Mouse (Mus musculus): ENCODE measurements around the gene Pde3b.
A peak's percentile ranks its signal among the peaks of the same experiment; 100 is the strongest.
"Not testable (repeated sequence)": the region's sequence is repeated elsewhere in the genome, so short reads cannot be mapped to it uniquely, and the experiment has no call there.

The Pde3b gene

DNA sequence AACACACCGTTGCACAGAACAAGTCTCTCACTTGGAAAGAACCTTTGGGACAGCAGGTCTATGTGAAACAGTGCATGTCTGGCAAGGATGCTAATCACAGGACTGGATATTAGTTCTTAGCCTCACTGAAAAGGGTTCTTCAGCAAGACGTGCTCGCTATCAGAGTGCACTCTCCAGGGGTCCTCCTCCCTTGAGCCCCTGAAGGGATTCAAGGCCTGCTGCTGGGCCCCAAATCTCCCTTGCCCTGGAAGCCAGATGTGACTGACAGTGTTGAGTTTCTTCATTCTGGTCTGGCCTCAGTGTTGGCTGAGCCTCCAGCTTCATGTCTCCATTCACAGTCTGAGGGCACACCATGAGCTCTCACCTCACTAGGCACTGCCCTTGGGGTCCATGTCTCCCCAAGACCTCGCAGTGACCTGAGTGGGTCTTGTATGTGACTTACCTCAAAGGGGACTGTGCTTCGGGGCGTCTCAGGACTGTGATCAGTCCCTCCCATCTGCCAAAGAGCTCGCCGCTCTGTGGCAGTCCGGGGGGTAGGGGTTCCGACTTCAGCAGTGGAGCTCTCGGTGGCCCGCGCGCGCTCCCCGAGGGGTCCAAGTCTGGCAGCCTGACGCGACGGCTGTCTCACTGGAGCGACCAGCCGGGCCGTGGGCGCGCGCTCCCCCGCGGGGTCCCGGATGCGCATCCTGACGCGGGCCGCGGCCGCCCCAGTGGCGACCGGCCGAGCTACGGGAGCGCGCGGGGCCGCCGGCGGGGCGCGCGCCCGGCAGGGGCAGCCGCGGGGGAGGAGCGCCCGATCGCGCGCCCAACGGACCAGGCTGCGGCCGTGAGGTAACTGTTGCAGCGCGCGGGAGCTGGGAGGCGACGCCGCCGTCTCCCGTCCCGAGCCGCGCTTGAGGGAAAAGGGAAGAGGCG is at the start of gene Pde3b:
Gene Pde3b (plus strand): TSS at position 861 of the 915 bp plus-strand sequence.
- DNase-seq (ENCODE audit: low spot score in 2 of 2), result peak; percentile 36 to 53

DNA sequence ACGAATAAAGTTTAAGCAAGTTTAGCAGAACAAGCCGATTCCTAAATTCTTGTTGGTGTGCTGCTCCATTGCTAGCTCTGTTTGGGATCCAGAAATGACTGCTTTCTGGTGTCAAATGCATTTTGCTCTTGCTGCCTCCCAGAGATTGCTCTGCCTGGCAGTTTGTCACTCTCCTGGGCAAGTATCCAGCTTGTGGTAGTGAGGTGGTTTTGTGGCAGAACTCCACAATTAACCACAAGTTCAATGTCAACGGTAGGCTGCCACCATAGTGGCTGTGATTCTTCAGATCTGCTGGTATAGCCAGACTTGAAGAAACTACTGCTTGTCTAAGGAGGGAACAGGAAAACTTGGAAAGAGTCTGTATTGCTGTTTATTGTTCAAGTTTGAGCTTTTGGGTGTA is 13.0 kb upstream of the Pde3b start:
- no peak for DNase-seq (ENCODE audit: low spot score in 2 of 2)

DNA sequence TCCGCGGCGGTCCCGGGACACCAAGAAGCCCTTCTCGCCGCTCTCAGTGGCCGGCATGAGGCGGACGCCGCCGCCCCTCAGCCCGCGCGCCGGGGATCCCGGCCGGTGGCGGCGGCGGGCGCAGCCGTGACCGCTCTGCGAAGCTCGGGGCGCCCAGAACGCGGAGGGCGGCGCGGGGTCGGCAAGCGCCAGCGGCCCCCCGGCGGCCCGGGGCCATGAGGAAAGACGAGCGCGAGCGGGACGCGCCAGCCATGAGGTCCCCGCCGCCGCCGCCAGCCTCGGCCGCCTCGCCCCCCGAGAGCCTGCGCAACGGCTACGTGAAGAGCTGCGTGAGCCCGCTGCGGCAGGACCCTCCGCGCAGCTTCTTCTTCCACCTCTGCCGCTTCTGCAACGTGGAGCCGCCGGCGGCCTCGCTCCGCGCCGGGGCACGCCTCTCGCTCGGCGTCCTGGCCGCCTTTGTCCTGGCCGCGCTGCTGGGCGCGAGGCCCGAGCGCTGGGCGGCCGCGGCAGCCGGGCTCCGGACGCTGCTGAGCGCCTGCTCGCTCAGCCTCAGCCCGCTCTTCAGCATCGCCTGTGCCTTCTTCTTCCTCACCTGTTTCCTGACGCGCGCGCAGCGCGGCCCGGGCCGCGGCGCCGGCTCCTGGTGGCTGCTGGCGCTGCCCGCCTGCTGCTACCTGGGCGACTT is 397 bp downstream of the Pde3b start:
- DNase-seq (ENCODE audit: low spot score in 2 of 2), result peak; percentile 53 to 54

DNA sequence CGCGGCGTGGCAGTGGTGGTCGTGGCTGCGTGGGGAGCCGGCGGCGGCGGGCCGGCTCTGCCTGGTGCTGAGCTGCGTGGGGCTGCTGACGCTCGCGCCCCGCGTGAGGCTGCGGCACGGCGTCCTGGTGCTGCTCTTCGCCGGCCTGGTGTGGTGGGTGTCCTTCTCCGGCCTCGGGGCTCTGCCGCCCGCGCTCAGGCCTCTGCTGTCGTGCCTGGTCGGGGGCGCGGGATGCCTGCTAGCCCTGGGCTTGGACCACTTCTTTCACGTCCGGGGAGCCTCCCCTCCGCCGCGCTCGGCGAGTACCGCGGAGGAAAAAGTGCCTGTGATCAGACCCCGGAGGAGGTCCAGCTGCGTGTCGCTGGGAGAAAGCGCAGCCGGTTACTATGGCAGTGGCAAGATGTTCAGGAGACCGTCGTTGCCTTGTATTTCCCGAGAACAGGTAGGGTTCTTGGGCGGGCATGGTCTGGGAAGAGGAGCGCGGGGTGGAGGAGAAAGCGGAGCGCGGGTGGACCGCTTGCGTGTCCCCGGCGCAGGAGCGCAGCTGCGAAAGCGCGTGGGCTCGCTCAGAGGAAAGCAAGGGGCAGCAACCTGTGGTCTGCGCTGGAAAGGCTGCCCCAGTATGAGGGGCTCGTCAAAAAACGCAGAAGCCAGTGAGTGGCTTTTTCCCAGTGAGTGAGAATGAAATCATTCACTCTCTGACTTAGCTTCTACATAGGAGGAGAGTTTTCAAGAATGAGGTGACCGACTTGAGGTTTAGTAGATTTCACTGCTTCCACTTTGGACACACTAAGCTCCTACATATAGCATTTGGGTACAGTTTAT is 1.2 kb downstream of the Pde3b start:
- peak; percentile 51 to 58 for DNase-seq (ENCODE audit: low spot score in 2 of 2)

DNA sequence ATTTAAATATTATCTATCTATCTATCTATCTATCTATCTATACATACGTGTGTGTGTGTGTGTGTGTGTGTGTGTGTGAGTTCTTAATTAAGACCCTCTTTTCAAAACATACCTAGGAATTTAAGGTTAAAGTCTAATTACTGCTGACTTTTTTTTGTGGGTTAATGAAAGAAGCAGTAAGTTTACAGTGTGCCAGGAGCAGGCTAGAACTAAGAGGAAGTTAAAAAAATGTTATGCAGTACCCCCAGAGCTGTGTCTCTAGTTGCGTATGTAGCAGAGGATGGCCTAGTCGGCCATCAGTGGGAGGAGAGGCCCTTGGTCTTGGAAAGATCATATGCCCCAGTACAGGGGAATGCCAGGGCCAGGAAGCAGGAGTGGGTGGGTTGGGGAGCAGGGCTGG is 4.2 kb downstream of the Pde3b start:
- DNase-seq (ENCODE audit: low spot score in 2 of 2), result not testable (repeated sequence)

DNA sequence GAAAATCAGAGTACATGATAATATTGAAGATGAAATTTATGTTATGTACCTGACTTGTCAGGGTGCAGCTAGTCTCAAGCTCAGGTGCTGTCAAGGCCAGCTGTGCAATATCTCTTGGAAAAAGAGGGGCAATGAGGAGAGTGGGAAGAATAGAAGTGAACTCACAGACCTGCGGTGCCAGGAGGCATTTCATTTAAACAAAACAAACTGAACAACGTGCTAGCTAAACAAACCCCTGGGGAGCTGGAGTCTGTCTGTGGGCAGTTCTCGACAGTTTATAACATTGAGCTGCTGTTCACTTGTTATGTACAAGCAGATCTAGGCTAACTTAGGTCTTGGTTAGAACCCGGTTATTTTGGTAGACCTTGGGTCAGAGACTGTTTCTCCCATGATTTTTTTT is 5.8 kb downstream of the Pde3b start:
- no peak for DNase-seq (ENCODE audit: low spot score in 2 of 2)

DNA sequence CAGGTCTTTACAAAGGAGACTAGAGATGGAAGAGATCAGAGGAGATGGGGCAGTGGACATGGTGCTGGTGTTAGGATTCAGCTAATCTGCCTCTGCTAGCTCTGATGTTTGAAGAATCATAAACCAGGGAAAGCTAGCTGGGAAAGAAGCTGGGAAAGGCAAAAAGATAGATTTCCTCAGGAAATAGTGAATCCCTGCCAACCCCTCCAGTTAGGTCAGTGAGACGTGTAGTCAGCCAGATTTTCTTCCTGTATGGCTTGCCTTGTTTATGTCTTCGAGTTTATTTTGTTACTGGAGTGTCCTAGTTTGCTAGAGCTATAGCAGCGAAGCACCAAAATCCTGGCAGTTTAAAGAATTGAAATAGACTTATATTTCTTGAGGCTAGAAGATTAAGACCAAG is 7.1 kb downstream of the Pde3b start:
- no peak for DNase-seq (ENCODE audit: low spot score in 2 of 2)

DNA sequence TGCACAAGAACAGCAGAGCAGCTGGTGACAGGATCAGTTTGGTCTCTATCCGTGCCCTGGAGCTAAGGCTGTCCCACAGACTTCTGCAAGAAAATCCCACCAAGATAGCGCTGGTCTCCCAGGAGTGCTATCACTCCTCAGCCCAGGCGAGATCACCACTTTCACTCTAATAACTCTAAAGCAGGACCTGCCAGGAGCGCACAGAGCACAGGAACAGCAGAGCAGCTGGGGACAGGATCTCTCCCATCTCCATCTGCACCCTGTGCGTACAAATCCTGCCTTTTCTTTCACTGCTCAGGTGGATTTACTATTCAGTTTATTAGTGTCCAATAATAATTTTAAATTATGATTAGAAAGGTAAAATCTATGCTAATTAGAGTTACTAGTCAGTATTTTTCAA is 14.7 kb downstream of the Pde3b start:
- no peak for DNase-seq (ENCODE audit: low spot score in 2 of 2)

DNA sequence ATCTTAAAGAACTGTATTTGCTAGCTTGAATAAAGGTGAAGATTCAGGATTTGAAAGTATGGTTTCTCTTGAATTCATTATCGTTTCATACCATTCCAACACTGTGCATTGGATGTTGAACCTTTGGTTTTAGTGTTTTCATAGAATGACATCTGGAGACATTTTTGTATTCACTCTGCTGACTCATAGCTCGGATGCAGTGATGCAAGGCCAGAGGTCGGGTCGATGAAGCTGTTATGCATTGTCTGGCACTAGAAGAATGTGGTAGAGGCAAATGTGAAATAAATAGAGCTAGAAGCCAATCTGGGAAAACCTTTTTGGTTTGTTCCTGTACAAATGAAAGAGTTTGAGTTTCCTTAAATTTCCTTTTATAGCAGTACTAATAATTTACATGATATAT is 16.9 kb downstream of the Pde3b start:
- no peak for DNase-seq (ENCODE audit: low spot score in 2 of 2)

DNA sequence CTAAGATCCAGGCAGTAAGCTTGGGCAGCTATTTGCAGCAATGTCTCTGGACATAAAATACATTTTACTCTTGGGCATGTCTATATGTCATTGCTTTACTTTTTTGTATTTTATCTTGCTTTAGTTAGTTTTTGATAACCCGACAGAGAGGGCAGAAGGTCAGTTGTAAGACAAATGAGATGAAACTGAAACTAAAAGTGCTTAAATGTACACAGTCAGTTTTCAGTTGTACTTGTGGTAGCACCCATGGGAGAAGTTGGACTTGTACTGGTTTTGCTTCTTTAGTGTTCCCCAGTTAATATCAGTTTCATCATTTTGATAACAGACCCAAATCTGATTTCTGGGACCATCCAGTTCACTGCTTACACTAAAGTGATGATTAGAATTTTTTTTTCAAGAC is 24.6 kb downstream of the Pde3b start:
- DNase-seq (ENCODE audit: low spot score in 2 of 2), result no peak

DNA sequence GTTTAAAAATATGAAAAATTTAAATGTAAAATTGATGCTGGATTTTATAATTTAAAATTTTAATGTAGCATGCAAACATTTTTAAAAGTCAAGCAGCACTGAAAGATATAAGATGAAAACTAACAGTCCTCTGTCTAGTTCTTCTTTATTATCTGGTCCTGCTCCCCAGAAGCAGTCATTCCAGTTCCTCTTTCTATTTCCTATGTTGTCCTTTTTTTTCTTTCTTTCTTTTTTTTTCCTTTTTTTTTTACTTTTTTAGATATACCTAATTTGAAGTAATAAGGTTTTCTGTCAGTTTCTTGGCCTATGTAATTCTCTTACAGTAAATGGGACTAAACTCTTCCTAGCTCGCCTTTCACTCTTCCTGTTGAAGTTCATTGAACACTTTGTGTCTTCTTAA is 25.4 kb downstream of the Pde3b start:
- DNase-seq (ENCODE audit: low spot score in 2 of 2), result no peak

DNA sequence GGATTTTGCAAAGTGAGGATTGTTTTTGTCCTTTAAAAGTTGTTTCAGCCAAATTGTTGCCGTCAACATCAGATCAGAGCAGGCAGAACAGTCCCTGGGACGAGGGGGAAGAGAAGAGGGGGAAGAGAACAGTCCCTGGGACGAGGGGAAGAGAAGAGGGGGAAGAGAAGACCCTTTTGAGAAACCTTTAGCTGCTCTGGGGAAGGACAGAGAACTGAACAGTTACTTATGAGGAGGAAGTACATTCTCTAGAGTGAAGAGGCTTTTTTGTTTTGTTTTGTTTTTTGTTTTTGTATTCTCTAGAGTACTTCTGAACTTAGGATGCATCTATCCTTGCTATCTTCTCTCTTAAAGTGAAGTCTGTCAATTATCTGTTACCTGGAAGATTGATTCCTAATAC is 37.8 kb downstream of the Pde3b start:
- DNase-seq (ENCODE audit: low spot score in 2 of 2), result no peak

DNA sequence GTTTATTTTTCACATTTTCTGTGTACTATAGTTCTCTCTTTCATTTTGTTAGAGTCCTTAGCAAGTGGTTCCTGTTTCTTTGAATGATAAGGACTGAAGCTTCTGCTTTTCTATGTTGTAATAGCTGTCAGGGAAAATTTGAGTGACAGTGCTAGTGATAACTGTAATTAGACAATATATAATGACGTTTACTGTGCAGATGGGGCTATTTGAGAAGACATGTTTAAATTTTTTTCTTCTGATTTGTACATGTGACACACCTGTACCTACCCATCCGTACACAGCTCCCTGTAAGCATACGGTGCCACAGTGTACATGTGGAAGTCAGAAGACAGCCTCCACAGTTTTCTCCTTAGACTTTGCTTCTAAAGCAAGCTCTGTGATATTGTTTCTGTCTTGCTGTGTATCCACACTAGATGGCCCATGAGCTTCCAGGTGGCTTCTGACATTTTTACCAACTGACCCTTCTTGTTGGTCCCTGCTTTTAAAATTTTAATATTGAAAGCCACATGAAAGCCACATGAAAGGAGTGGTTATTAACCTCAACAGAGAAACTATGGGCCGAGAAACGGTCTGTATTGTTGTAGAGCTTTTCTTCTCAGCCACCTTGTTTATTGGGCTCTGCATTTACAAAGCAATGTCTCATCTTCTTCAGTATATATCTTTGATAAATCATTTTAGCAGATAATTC is 38.4 kb downstream of the Pde3b start:
- DNase-seq (ENCODE audit: low spot score in 2 of 2), result no peak

DNA sequence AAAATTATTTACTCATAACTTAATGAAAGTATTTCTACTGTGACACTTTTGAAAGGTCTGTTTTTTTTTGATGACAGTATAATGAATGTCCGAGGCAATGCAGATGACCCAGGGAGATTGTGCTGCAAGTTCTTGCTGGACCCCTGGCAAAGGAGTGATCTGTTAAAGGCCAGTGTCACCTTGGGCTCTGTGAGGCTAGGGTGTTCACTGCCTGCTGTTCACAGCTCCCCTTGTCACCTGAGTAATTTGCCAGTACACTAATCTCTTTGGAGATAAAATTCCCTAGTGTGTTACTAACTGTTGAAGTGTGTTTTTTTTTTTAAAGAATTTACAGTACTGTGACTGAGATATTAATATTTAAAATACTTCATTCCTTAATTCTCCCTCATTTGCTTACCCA is 39.8 kb downstream of the Pde3b start:
- DNase-seq (ENCODE audit: low spot score in 2 of 2), result no peak

DNA sequence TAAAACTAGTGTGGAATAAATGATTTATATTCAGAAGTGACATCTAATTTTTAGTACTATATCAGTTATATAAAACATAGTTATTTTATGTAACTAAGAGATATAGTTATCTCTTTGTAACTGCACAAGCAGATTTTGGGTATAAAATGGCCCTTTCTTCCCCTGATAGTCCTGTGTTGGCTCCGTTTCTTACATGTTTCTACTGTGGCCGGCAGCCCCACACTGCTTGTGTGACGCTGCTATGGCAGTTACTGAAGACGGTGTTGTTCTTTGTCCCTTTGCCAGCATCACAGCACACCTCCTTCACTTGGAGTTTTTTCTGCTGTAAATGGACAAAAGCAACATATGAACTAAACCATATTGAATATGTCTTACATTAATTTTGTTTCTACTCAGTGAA is 41.8 kb downstream of the Pde3b start:
- peak in 1 of 2 experiments; percentile 7 for DNase-seq (ENCODE audit: low spot score in 2 of 2)

DNA sequence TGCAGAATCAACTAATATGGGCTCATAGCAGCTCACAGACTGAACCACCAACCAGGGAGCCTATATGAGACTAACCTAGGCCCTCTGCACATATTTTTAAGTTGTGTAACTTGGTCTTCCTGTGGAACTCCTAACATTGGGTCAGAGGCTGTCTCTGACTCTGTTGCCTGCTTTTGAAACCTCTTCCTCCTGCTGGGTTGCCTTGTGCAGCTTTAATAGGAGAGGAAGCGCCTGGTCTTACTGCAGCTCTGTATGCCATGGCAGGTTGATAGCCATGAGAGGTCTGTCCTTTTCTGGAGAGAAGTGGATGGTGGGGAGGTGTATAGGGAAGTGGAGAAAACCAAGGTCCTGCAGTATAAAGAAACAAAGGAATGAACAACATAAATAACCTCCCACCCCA is 44.8 kb downstream of the Pde3b start:
- no peak for DNase-seq (ENCODE audit: low spot score in 2 of 2)

DNA sequence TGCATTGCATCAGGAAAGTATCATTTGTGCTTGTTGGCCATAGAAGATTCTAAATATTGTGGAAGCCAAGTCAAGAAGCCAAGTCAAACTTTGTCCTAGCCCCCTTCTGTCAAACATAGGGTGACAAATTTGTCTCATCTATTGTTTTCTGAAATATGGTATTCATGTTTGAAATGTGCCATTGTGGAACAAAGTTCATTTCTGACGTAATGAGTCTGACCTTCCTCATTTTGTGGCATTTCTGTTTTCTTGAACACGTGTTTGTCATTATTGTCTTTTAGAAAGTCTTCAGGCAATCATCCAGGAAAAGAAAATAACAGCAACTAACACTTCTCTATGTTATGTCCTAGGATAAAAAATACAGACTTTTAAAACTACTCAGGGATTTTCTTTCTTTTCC is 46.6 kb downstream of the Pde3b start:
- DNase-seq (ENCODE audit: low spot score in 2 of 2), result no peak

DNA sequence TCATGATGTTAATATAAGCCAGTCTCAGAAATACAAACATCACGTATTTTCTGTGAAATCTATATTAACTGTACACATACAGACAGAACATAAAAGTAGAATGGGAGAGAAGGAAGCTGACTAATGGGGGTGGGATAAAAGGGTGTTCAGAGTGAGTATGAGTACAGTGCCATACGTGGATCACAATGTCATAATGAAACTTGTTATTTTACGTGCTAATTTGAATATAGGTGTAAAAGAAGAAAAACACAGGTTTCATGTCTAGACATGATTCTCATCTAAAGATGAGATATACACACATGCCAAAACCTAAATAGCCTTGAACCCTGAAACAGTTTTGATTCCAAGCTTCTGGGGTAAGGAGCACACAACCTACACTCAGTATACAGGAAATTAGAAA is 51.3 kb downstream of the Pde3b start:
- no peak for DNase-seq (ENCODE audit: low spot score in 2 of 2)

DNA sequence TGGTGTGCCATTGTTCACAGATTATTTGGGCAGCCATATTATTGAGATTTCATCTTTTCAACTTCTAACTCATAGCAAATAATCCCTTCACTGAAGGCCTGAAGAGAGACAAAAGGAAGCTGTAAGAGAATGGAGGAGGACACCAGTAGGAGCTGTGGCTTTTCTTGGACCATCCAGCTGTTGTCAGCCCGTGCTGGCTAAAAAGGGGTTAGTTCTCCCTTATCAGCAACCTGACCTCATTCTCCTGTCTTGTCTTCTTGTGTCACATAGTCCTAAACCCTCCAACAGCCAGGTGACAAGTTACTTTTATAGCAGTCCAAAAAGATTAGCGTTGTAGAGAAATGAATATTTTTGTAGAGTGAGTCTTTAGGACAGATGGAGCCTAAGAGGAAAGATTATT is 57.4 kb downstream of the Pde3b start:
- peak in 1 of 2 experiments; percentile 12 for DNase-seq (ENCODE audit: low spot score in 2 of 2)

DNA sequence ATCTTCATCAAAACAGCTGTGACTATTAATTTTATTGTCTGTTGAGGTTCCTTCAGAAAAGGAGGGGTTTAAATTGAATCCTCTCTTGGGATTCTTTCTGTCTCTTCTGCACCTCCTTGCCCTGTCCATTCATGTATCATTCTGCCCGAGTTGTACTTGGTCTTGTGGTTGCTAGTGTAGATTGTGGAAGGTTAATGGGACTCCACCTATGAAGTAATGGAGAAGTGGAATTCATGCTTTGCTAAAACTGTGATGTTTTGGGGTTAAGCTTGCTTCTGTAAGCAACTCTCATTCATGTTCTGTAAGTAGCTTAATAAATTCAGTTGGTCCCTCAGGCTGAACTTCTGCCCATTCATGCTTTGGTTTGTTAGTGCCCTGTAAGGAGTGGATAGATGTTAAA is 59.8 kb downstream of the Pde3b start:
- DNase-seq (ENCODE audit: low spot score in 2 of 2), result no peak

DNA sequence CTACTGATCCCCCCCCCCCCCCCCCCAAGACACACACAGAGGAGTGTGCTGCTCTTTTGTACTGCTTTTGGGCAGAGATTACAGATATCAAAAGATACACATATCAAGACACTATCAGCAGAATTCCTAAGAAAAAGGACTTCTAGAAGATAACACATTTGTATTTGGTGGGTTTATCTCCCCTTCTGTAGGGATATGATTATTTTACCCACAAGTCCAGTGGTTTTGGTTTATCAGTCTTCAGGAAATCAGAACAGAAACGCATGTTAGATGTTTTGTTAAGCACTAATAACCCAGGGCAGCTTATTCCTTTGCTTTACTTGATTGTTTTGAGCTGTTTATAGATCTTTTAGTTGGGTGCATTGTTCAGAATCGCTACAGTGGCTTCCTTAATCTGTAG is 62.8 kb downstream of the Pde3b start:
- DNase-seq (ENCODE audit: low spot score in 2 of 2), result no peak

DNA sequence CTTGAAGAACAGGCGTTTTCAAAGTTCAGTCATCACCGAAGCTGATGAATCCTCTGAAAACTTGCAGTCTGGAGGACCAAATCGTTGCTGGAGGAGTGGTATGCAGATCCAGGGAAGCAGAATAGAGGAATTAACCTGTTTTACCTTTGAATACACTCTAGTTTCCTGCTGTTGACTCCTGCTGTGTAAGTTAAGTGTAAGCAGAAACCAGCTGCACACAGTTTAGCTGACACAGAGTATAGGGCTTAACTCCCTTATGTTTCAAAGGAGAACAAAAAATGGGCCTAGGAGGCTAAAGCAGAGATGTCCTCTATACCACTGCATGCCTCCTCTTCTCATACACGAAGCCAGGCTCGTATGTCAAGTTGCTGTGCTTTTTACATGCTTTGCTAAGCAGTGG is 63.8 kb downstream of the Pde3b start:
- DNase-seq (ENCODE audit: low spot score in 2 of 2), result no peak
